In the genomic region with DNA sequence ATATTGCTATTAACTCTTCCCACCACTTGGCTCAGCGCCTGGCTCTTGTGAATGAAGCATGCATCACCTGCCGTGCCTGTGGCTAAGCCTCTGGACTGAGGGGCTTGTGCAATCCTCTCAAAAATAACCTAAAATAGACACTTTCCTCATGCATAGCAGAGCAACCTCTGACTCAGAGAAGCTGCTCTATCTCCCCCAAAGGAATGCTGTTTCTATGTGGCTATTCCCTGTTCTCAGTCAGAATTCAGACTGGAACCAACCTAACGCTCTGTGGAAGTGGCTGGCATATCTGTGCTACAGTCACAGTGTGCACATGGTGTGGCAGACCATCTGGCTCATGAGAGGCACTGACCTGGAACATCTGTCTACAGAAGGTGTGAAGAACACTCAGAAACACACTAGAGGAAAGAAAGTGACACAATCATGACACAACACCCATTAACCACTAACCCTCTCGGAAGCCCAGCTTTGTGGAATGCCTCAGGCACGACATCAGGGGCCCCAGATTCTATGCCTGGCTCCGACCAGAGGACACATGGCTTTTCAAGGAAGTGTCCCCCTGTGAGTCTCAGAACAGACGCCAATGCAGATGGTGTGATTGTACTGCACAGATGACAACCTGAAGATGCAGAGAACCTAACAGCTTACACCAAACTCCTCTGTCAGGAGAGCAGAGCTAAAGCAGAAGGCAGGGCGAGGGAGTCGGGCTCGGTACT, we compare ENCODE assay signal across 18 mouse cellular contexts.
DNase-seq lines count a peak whose midpoint lies in the region; ATAC-seq lines count a peak whose summit lies in the region.
"Had no signal": no experiment of that assay in that cellular context is flagged by ENCODE, and none has a peak within 500 bp of the region (broad histone marks: within the 10 kb centered on the region; RNA-seq: fewer than 3 reads in every experiment).

No protein-coding gene starts in this region.

- H3K36me3 ChIP-seq in lung, embryonic 16.5 days (ENCODE audit: control insufficient read depth, insufficient read depth, low read length), result no peaks in the 10 kb centered on the region
- no peaks in the 10 kb centered on the region for H3K36me3 ChIP-seq in forebrain, embryonic 16.5 days (ENCODE audit: control insufficient read depth, insufficient read depth)
- H3K36me3 ChIP-seq in neural tube, embryonic 14.5 days (ENCODE audit: control insufficient read depth, insufficient read depth, low read length), result no peaks in the 10 kb centered on the region
- H3K36me3 ChIP-seq: embryonic facial prominence, embryonic 15.5 days; intestine, embryonic 15.5 days; limb, embryonic 13.5 days had no signal

- no peak overlapping the region for H3K27ac ChIP-seq in lung, embryonic 16.5 days (ENCODE audit: low read length)
- no peak overlapping the region for H3K27ac ChIP-seq in forebrain, embryonic 16.5 days (ENCODE audit: low read length)
- no peak overlapping the region for H3K27ac ChIP-seq in neural tube, embryonic 14.5 days (ENCODE audit: low read depth, low read length)
- H3K27ac ChIP-seq: embryonic facial prominence, embryonic 15.5 days; gastrocnemius, adult 2 months; intestine, embryonic 15.5 days; limb, embryonic 13.5 days; stomach, postnatal 0 days had no signal

- peak; percentile 23; the same call in 1 of the 2 replicates for ATAC-seq in lung, embryonic 16.5 days (ENCODE audit: low read depth)
- ATAC-seq in forebrain, embryonic 16.5 days, result peak; percentile 62
- ATAC-seq in neural tube, embryonic 14.5 days (ENCODE audit: low read depth), result peak; percentile 55; the same call in 1 of the 2 replicates
- ATAC-seq: intestine, embryonic 15.5 days had no signal

- no peak overlapping the region for H3K9ac ChIP-seq in lung, embryonic 16.5 days (ENCODE audit: low read length)
- H3K9ac ChIP-seq in forebrain, embryonic 16.5 days (replicated peaks; ENCODE audit: low read depth, low read length), result no peak overlapping the region
- H3K9ac ChIP-seq in neural tube, embryonic 14.5 days (replicated peaks; ENCODE audit: low read depth, low read length), result no peak overlapping the region
- H3K9ac ChIP-seq: embryonic facial prominence, embryonic 15.5 days; intestine, embryonic 15.5 days; limb, embryonic 13.5 days had no signal

- H3K4me1 ChIP-seq in lung, embryonic 16.5 days (replicated peaks; ENCODE audit: control insufficient read depth, insufficient read depth, low read length), result no peaks in the 10 kb centered on the region
- H3K4me1 ChIP-seq in forebrain, embryonic 16.5 days (replicated peaks; ENCODE audit: control insufficient read depth, insufficient read depth, low read length), result 0 out of 2 replicates have a peak, but pooled peaks cover 5% of the 10 kb centered on the region
- H3K4me1 ChIP-seq in neural tube, embryonic 14.5 days (ENCODE audit: control insufficient read depth, insufficient read depth, low read length), result no peaks in the 10 kb centered on the region
- H3K4me1 ChIP-seq: embryonic facial prominence, embryonic 15.5 days; intestine, embryonic 15.5 days; limb, embryonic 13.5 days had no signal

- H3K4me2 ChIP-seq in lung, embryonic 16.5 days (ENCODE audit: low read depth, low read length), result no peak overlapping the region
- no peak overlapping the region for H3K4me2 ChIP-seq in forebrain, embryonic 16.5 days (ENCODE audit: low read length)
- no peak overlapping the region for H3K4me2 ChIP-seq in neural tube, embryonic 14.5 days (ENCODE audit: low read depth, low read length)
- H3K4me2 ChIP-seq: embryonic facial prominence, embryonic 15.5 days; intestine, embryonic 15.5 days; limb, embryonic 13.5 days had no signal

- H3K9me3 ChIP-seq in lung, embryonic 16.5 days (ENCODE audit: control insufficient read depth, low read length), result no peaks in the 10 kb centered on the region
- no peaks in the 10 kb centered on the region for H3K9me3 ChIP-seq in forebrain, embryonic 16.5 days (ENCODE audit: control insufficient read depth, low read length)
- H3K9me3 ChIP-seq in neural tube, embryonic 14.5 days (ENCODE audit: control insufficient read depth, low read length), result no peaks in the 10 kb centered on the region
- H3K9me3 ChIP-seq: embryonic facial prominence, embryonic 15.5 days; intestine, embryonic 15.5 days; limb, embryonic 13.5 days had no signal

- no peak overlapping the region for H3K4me3 ChIP-seq in lung, embryonic 16.5 days (ENCODE audit: low read length)
- H3K4me3 ChIP-seq in forebrain, embryonic 16.5 days (replicated peaks; ENCODE audit: low read length), result no peak overlapping the region
- no peak overlapping the region for H3K4me3 ChIP-seq in neural tube, embryonic 14.5 days (ENCODE audit: low read depth, low read length)
- H3K4me3 ChIP-seq: embryonic facial prominence, embryonic 15.5 days; gastrocnemius, adult 2 months; intestine, embryonic 15.5 days; limb, embryonic 13.5 days had no signal

- peak; percentile 48 to 65 for DNase-seq in cerebellum, postnatal 10 days
- DNase-seq in cerebellum, adult 11-12 months, result no peak
- DNase-seq in lung, postnatal 10 days, result no peak
- DNase-seq in kidney, postnatal 4 days, result no peak
- DNase-seq in ovary, postnatal 14 days (ENCODE audit: low spot score), result no peak
- DNase-seq: adrenal gland, adult 8-10 months; B cell, adult 2 months; cerebellum, adult 18-20 months; gastrocnemius, adult 2 months; layer of hippocampus, adult 9-11 months; right cerebral cortex, postnatal 25 days had no signal

- H3K27me3 ChIP-seq in lung, embryonic 16.5 days (ENCODE audit: control insufficient read depth, insufficient read depth, low read depth, low read length), result no peaks in the 10 kb centered on the region
- H3K27me3 ChIP-seq in forebrain, embryonic 16.5 days (replicated peaks; ENCODE audit: control insufficient read depth, insufficient read depth, low read length), result no peaks in the 10 kb centered on the region
- no peaks in the 10 kb centered on the region for H3K27me3 ChIP-seq in neural tube, embryonic 14.5 days (ENCODE audit: control insufficient read depth, insufficient read depth, low read length)
- H3K27me3 ChIP-seq: embryonic facial prominence, embryonic 15.5 days; intestine, embryonic 15.5 days; limb, embryonic 13.5 days had no signal

- WGBS in lung, embryonic 16.5 days, result 52% methylated on average over 10 of the region's 10 CpGs
- 47% methylated on average over 10 of the region's 10 CpGs for WGBS in forebrain, embryonic 16.5 days
- WGBS in neural tube, embryonic 14.5 days, result 66% methylated on average over 10 of the region's 10 CpGs

Comparison
In these comparisons a context has a peak if more than half of its experiments do, and no peak if none do; other contexts are left out.
1. DNase-seq: peak in cerebellum, postnatal 10 days (2 of 2); none in cerebellum, adult 11-12 months (single experiment), lung, postnatal 10 days (single experiment), kidney, postnatal 4 days (0 of 2) and ovary, postnatal 14 days (single experiment).
2. Peak in every context shown above with its lines, with median percentiles within 50 percentile points of each other: ATAC-seq.